In genomic region chr2:125826201-125826600, GRCm38 (mm10) we compare ENCODE assay signal across 23 mouse cellular contexts.
"Had no signal": no experiment of that assay in that cellular context is flagged by ENCODE, and none has a peak within 500 bp of the region (broad histone marks: within the 10 kb centered on the region; RNA-seq: fewer than 3 reads in every experiment).

No protein-coding gene starts in this region.

- H3K4me2 ChIP-seq: intestine, embryonic 15.5 days; kidney, embryonic 15.5 days; limb, embryonic 12.5 days; limb, embryonic 15.5 days; liver, embryonic 11.5 days; midbrain, embryonic 13.5 days; neural tube, embryonic 13.5 days; stomach, embryonic 15.5 days had no signal

- H3K4me1 ChIP-seq: intestine, embryonic 15.5 days; kidney, embryonic 15.5 days; limb, embryonic 12.5 days; limb, embryonic 15.5 days; megakaryocyte, embryonic 14.5 days; midbrain, embryonic 10.5 days; midbrain, embryonic 13.5 days; neural tube, embryonic 13.5 days; stomach, embryonic 15.5 days had no signal

- ATAC-seq: intestine, embryonic 15.5 days; liver, postnatal 0 days; midbrain, embryonic 13.5 days; midbrain, embryonic 16.5 days had no signal

- H3K9ac ChIP-seq: intestine, embryonic 15.5 days; kidney, embryonic 15.5 days; limb, embryonic 12.5 days; limb, embryonic 15.5 days; liver, embryonic 14.5 days; liver, postnatal 0 days; midbrain, embryonic 13.5 days; neural tube, embryonic 13.5 days; stomach, embryonic 15.5 days had no signal

- H3K27ac ChIP-seq: intestine, embryonic 15.5 days; kidney, embryonic 15.5 days; limb, embryonic 12.5 days; limb, embryonic 15.5 days; liver, embryonic 14.5 days; midbrain, embryonic 10.5 days; midbrain, embryonic 13.5 days; neural tube, embryonic 13.5 days; stomach, embryonic 15.5 days had no signal

- H3K9me3 ChIP-seq: intestine, embryonic 15.5 days; kidney, embryonic 15.5 days; limb, embryonic 12.5 days; limb, embryonic 15.5 days; megakaryocyte, embryonic 14.5 days; midbrain, embryonic 10.5 days; midbrain, embryonic 13.5 days; neural tube, embryonic 13.5 days; stomach, embryonic 15.5 days had no signal

- DNase-seq: kidney, adult 11 months; kidney, adult 8-10 months; kidney, postnatal 14 days; kidney, postnatal 4 days; left cerebral cortex, postnatal 4 days; liver, postnatal 0 days; retina, postnatal 1 day; right cerebral cortex, postnatal 25 days; spleen, adult 18-20 months; thymus, postnatal 25 days had no signal

- H3K27me3 ChIP-seq: intestine, embryonic 15.5 days; kidney, embryonic 15.5 days; limb, embryonic 12.5 days; limb, embryonic 15.5 days; megakaryocyte, embryonic 14.5 days; midbrain, embryonic 13.5 days; neural tube, embryonic 13.5 days; stomach, embryonic 15.5 days had no signal

- H3K4me3 ChIP-seq: intestine, embryonic 15.5 days; kidney, embryonic 15.5 days; limb, embryonic 12.5 days; limb, embryonic 15.5 days; megakaryocyte, embryonic 14.5 days; midbrain, embryonic 10.5 days; midbrain, embryonic 13.5 days; myocyte; neural tube, embryonic 13.5 days; stomach, embryonic 15.5 days had no signal
